Mouse (Mus musculus): Measurements from ENCODE around the gene Reep3.

GRCm38 (mm10) chr10:67058297-67058696, 38.4 kb downstream of the Reep3 start:
- TF ChIP-seq POLR2A (IDR thresholded peaks at IDR 0.05; ENCODE audit: control insufficient read depth, extremely low read depth, insufficient read depth, low read length, poor library complexity) (no peak), CTCF (IDR thresholded peaks at IDR 0.05; ENCODE audit: borderline replicate concordance, control insufficient read depth, extremely low read depth, insufficient read depth, low read length, poor library complexity) (no peak)
